Mouse (Mus musculus): ENCODE results near the gene Ccdc149.

DNA sequence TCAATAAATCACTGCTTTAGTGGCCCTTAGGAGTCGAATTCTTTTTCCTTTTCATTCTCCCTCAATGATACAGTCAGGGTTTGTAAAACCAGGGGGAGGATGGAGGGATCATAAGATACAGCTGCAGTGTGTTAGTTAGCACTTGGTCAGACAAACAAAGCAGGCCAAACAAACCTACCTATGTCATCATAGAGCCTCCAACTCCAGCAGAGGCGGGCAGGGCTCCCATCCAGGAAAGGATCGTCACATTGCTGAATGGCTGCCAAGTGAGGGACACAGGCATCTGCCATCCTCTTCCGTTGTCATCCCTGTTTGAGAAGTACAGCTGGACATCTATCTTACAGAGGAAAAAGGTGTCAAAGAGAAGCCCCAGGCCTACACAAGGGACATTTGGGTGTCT, 116.9 kb downstream of the Ccdc149 start:
- TF ChIP-seq CTCF (conservative IDR thresholded peaks at IDR 0.05; ENCODE audit: insufficient read depth, insufficient read length, low read depth, low read length) (no peak), POLR2A (IDR thresholded peaks at IDR 0.05; ENCODE audit: low read depth, low read length) (no peak)

Data from kidney, adult 2 months (tissue).